Mouse (Mus musculus) limb, embryonic 14.5 days (tissue): ENCODE measurements around the gene Art3. TPM values are rescaled to one million over a fixed set of nuclear protein-coding genes. Genes with fewer than 3 reads are reported as not detected.

Source experiments
- ATAC-seq: fragments of 200-750 bp; cut with Nextera tagmentation; 2 replicates; pipeline ENCODE4 v1.8.0; 2017; ENCODE audit warnings: low read depth, moderate number of reproducible peaks, moderate TSS enrichment; ENCODE audit not compliant: low FRiP score
- DNase-seq: peaks from one replicate; pipeline ENCODE4 v3.0.0-alpha.2; 2015; ENCODE audit warnings: low spot score
- H3K27ac ChIP-seq: fragments of 300-500 bp; sonication (generic); replicated peaks from 2 replicates; pipeline ENCODE4 v1.5.1; 2014; ENCODE audit warnings: low read depth, mild to moderate bottlenecking, low read length, moderate library complexity, mixed read lengths
- H3K27me3 ChIP-seq: fragments of 300-500 bp; sonication (generic); 2 replicates; pipeline ENCODE4 v1.6.1; 2014; ENCODE audit warnings: low read length, mixed read lengths; ENCODE audit not compliant: control insufficient read depth, insufficient read depth
- H3K36me3 ChIP-seq: fragments of 300-500 bp; sonication (generic); 2 replicates; pipeline ENCODE4 v1.6.1; 2014; ENCODE audit warnings: mild to moderate bottlenecking, low read length, moderate library complexity, mixed read lengths; ENCODE audit not compliant: control insufficient read depth, insufficient read depth
- H3K4me1 ChIP-seq: fragments of 300-500 bp; sonication (generic); 2 replicates; pipeline ENCODE4 v1.6.1; 2014; ENCODE audit warnings: antibody characterized with exemption, low read length, mixed read lengths; ENCODE audit not compliant: control insufficient read depth, insufficient read depth
- H3K4me2 ChIP-seq: fragments of 300-500 bp; sonication (generic); replicated peaks from 2 replicates; pipeline ENCODE4 v1.6.1; 2014; ENCODE audit warnings: low read depth, mild to moderate bottlenecking, low read length, moderate library complexity; ENCODE audit not compliant: severe bottlenecking
- H3K4me3 ChIP-seq: fragments of 300-500 bp; sonication (generic); replicated peaks from 2 replicates; pipeline ENCODE4 v1.5.1; 2014; ENCODE audit warnings: low read length
- H3K9ac ChIP-seq: fragments of 300-500 bp; sonication (generic); 2 replicates; pipeline ENCODE4 v1.6.1; 2014; ENCODE audit warnings: mild to moderate bottlenecking, low read depth, low read length, moderate library complexity; ENCODE audit not compliant: severe bottlenecking
- H3K9me3 ChIP-seq: fragments of 300-500 bp; sonication (generic); 2 replicates; pipeline ENCODE4 v1.6.1; 2016; ENCODE audit warnings: low read length; ENCODE audit not compliant: control insufficient read depth
- POLR2A ChIP-seq: fragments of 200-500 bp; IDR thresholded peaks from 2 replicates; pipeline ENCODE4 v1.8.0; 2012; ENCODE audit warnings: inconsistent platforms, mild to moderate bottlenecking, moderate library complexity, borderline replicate concordance; ENCODE audit not compliant: insufficient read depth, insufficient read length; ENCODE audit errors: extremely low read depth
- WGBS: fragments of 180-500 bp; shearing (Covaris S2); extraction: QIAGEN DNeasy Blood & Tissue Kit; methylation state at CpG from one replicate; pipeline ENCODE4 v1.1.7; 2014; 5-methylcytosine and 5-hydroxymethylcytosine counted together
- polyA plus RNA-seq, 2 experiments: library from polyadenylated mRNA; depleted of rRNA in 1 of 2; stranded (reverse) in 1 of 2; unstranded in 1 of 2; fragments of >200 nt; fragmentation: Nextera tagmentation in 1 of 2; extraction: Ambion mirVana in 1 of 2; gene quantifications; 2 replicates each; pipeline versions ENCODE4 v1.2.1 to v1.2.3; 2012 to 2014

The Art3 gene
- polyA plus RNA-seq (2012; rRNA removed) (5.9 and 9.6 TPM in 2 replicates), polyA plus RNA-seq (2014; fragmentation: Nextera tagmentation; extraction: Ambion mirVana) (6.8 and 7.7 TPM in 2 replicates)

DNA sequence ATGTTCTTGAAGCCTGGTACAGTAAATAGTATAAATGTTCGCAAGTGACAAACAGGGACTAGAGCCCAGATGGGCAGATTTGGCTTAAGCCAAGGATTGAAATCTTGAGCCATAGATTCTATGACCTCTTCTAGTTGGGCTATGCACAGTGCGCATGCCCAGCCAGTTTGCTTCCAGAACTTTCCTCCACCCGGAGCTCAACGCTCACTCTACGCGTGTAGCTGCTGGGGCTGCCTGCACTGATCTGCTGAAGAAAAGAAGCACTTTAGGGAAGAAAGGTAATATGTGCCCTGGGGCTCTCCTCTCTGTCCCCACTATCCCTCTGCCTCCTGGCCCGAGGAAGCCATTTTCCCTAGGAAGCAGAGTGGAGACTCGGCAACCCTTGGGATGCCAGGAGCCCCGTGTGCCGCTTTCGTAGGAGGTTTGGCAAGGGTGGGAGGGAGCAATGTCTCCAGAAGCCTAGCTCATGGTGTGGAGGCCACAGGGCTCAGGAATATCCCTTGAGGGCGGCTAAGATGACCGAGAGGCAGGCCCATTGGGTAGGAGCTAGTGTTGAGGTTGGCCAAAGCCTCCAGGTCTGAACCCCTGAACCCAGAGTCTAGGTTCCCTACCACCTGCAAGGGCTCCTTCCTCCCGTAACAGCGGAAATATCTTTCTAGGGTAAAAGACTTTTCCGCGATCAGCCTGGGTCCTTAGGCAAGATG is at the start of gene Art3:
TSS of gene Art3 (plus strand) at position 193 of the 704 bp plus-strand sequence.
- DNase-seq = no peak
- 90% methylated on average over 17 of the region's 17 CpGs for WGBS
- H3K4me3 ChIP-seq = no peak within 1 kb of the TSS
- no peaks in the 10 kb centered on the region for H3K27me3 ChIP-seq
- peaks cover 11% of the 10 kb centered on the region for H3K4me1 ChIP-seq
- peak within 1 kb of the TSS; percentile 68 for H3K27ac ChIP-seq
- TF ChIP-seq POLR2A = no peak
- no peak for ATAC-seq
- peak within 1 kb of the TSS; percentile 15; the same call in 1 of the 2 replicates for H3K4me2 ChIP-seq
- H3K9ac ChIP-seq = no peak within 1 kb of the TSS
- no peaks in the 10 kb centered on the region for H3K36me3 ChIP-seq
- H3K9me3 ChIP-seq = no peaks in the 10 kb centered on the region

DNA sequence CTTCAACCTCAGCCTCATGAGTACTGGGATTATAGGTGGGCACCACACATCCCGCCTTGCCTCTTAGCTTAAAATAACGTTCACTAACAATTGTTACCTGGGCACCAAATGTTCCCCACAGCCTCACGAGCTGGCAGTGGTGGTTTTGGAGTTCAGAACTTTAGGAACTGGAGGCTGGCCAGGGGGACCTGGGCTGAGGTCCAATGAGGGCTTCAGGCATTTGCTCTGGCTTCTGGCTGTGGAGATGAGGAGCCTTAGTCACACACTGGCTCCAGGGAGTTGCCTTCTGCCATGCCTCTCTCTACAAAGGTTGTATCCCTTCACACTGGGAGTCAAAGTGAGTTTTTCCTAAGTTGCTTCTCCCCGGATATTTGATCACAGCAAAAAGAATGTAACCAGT is 49.1 kb upstream of the Art3 start:
- Histone ChIP-seq H3K27me3 (no peaks in the 10 kb centered on the region), H3K4me1 (peaks cover 7% of the 10 kb centered on the region; the same call in 1 of the 2 replicates), H3K36me3 (peaks cover 26% of the 10 kb centered on the region), H3K4me2 (no peak overlapping the region), H3K4me3 (no peak overlapping the region), H3K9me3 (no peaks in the 10 kb centered on the region), H3K27ac (no peak overlapping the region), H3K9ac (no peak overlapping the region)
- ATAC-seq (no peak), DNase-seq (no peak)
- WGBS = 74% methylated on average over 4 of the region's 4 CpGs
- TF ChIP-seq POLR2A = no peak

DNA sequence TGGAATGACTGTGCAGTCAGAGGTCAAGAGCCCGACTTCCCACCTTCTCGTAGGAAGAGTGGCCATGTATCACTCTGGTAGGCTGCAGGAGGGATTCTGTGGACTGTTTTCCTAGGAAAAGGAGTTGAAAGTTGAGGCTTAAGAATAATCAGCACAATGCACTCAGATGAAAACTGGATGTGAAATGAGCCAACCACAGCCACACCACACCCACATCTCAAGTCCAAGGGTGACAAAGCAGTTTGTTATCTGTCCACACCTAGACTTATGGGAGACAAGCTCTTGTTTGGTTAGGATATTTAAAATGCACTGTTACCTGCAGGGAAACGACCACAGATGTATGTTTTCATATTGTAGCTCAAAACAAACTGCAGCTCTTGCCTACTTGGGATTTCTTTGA is 48.5 kb upstream of the Art3 start:
- Histone ChIP-seq H3K4me1 (peaks cover 7% of the 10 kb centered on the region; the same call in 1 of the 2 replicates), H3K4me3 (no peak overlapping the region), H3K27me3 (no peaks in the 10 kb centered on the region), H3K27ac (no peak overlapping the region), H3K9ac (no peak overlapping the region), H3K4me2 (no peak overlapping the region), H3K36me3 (peaks cover 31% of the 10 kb centered on the region), H3K9me3 (no peaks in the 10 kb centered on the region)
- WGBS = 78% methylated on average over 3 of the region's 3 CpGs
- ATAC-seq (no peak), DNase-seq (no peak)
- TF ChIP-seq POLR2A = no peak

DNA sequence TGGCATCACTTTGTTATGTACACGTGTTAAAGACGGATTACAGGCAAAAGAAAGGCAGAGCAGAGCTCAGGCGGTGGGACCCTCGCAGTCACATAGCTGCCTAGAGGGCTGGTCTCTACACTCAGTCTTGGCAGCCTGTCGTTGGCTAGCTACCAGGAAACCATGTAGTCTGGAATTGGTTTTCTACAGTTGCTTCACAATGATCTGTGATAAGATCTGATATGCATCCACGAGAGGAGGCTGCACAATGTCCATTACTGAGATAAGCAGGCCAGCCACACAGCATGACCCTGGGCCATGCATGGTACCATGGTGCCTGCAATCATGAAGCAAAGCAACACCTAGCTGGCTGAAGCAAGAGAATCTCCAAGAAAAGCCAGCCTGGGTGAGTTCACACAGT is 43.8 kb upstream of the Art3 start:
- Histone ChIP-seq H3K9ac (no peak overlapping the region), H3K27ac (no peak overlapping the region), H3K4me2 (no peak overlapping the region), H3K4me3 (no peak overlapping the region), H3K9me3 (no peaks in the 10 kb centered on the region), H3K4me1 (no peaks in the 10 kb centered on the region), H3K36me3 (peaks cover 74% of the 10 kb centered on the region), H3K27me3 (no peaks in the 10 kb centered on the region)
- ATAC-seq (no peak), DNase-seq (no peak)
- 87% methylated on average over 6 of the region's 6 CpGs for WGBS
- no peak for TF ChIP-seq POLR2A

DNA sequence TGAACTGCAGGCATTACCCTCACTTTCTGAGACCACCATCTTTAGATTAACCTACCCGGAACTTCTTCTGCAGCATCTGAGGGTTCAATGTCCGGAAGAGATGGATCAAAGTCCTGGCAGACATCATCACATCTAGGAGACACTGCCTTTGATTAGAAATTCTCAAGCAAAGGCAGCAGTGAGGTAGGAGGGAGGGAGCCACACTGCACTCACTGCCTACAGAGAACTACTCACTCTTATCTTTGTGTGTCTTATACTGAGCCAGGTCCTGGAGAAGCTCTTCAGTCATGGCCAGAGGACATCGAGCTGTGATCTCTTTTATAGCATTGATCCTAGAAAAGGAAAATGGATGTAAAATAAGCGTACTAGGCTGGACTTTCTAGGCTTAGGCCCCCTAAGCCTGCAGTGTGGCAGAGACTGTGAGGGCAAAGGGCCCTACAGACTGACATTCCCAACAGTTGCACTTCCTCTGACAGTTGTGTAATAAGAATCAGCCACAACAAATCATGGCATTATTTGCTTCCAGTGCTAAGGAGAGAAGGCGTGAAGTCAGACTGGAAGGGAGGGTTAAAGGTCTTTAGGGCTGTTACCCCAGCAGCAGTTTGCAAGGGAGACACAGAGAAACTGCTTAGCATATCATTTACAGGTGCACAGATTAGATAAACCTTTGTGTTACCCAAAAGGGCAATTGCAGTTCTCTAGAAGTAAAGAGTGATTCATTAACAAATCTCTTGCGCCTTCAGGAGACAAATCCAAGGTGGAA is 39.8 kb upstream of the Art3 start:
- Histone ChIP-seq H3K9ac (no peak overlapping the region), H3K4me2 (no peak overlapping the region), H3K27ac (no peak overlapping the region), H3K36me3 (peaks cover 91% of the 10 kb centered on the region), H3K27me3 (no peaks in the 10 kb centered on the region), H3K4me1 (no peaks in the 10 kb centered on the region), H3K4me3 (no peak overlapping the region), H3K9me3 (no peaks in the 10 kb centered on the region)
- ATAC-seq = no peak
- no peak for TF ChIP-seq POLR2A
- DNase-seq = no peak
- 90% methylated on average over 6 of the region's 6 CpGs for WGBS
